Mouse (Mus musculus) lung, embryonic 16.5 days (tissue): ENCODE measurements around the gene Unc13c. TPM values are rescaled to one million over a fixed set of nuclear protein-coding genes. Genes with fewer than 3 reads are reported as not detected.

Experiments used
- ATAC-seq: fragments of 200-750 bp; cut with Nextera tagmentation; 2 replicates; pipeline ENCODE4 v1.8.0; 2017; ENCODE audit warnings: low read depth, mild to moderate bottlenecking, moderate library complexity
- H3K27ac ChIP-seq: fragments of 300-500 bp; sonication (generic); 2 replicates; pipeline ENCODE4 v1.5.1; 2014; ENCODE audit warnings: mild to moderate bottlenecking, control low read depth, low read length
- H3K27me3 ChIP-seq: fragments of 300-500 bp; sonication (generic); 2 replicates; pipeline ENCODE4 v1.6.1; 2014; ENCODE audit warnings: low read depth, low read length, mixed read lengths; ENCODE audit not compliant: control insufficient read depth, insufficient read depth
- H3K36me3 ChIP-seq: fragments of 300-500 bp; sonication (generic); 2 replicates; pipeline ENCODE4 v1.6.1; 2014; ENCODE audit warnings: low read length; ENCODE audit not compliant: control insufficient read depth, insufficient read depth
- H3K4me1 ChIP-seq: fragments of 300-500 bp; sonication (generic); replicated peaks from 2 replicates; pipeline ENCODE4 v1.6.1; 2014; ENCODE audit warnings: low read length, mixed read lengths; ENCODE audit not compliant: control insufficient read depth, insufficient read depth
- H3K4me2 ChIP-seq: fragments of 300-500 bp; sonication (generic); 2 replicates; pipeline ENCODE4 v1.6.1; 2014; ENCODE audit warnings: low read depth, low read length, control low read depth
- H3K4me3 ChIP-seq: fragments of 300-500 bp; sonication (generic); 2 replicates; pipeline ENCODE4 v1.5.1; 2014; ENCODE audit warnings: mild to moderate bottlenecking, low read length, control low read depth
- H3K9ac ChIP-seq: fragments of 300-500 bp; sonication (generic); 2 replicates; pipeline ENCODE4 v1.6.1; 2014; ENCODE audit warnings: low read length, control low read depth
- H3K9me3 ChIP-seq: fragments of 300-500 bp; sonication (generic); 2 replicates; pipeline ENCODE4 v1.6.1; 2016; ENCODE audit warnings: low read length; ENCODE audit not compliant: control insufficient read depth
- WGBS: fragments of 180-500 bp; shearing (Covaris S2); extraction: QIAGEN DNeasy Blood & Tissue Kit; methylation state at CpG from one replicate; pipeline ENCODE4 v1.1.7; 2014; 5-methylcytosine and 5-hydroxymethylcytosine counted together
- polyA plus RNA-seq: library from polyadenylated mRNA; unstranded; fragments of >200 nt; fragmentation: Nextera tagmentation; extraction: Ambion mirVana; gene quantifications from 2 replicates; pipeline ENCODE4 v1.2.1, GENCODE M21; 2015

Unc13c gene
- polyA plus RNA-seq, 1 experiment from 2014 or later: 0.18 TPM

DNA sequence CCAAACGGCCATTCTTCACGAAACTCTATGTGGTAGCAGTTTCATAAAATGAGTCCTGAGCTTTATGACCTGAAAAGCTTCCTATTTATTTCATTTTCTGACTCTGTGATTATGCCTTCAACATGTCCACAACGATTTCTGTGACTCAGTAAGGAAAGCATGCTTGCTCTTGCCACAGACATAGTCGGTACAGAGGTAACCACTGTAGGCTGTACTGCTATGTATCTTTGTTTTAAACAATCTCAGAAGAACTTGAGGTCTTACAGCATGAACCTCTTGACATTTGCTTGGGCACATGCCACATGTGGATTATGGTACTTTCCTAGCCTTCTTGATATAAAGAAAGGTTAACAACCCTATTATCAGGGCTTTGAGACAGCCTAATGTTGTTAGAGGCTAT, 162.1 kb downstream of the Unc13c start:
- Histone ChIP-seq H3K4me2 (no peak overlapping the region), H3K36me3 (no peaks in the 10 kb centered on the region), H3K4me1 (no peaks in the 10 kb centered on the region), H3K4me3 (no peak overlapping the region), H3K9me3 (no peaks in the 10 kb centered on the region), H3K27ac (no peak overlapping the region), H3K27me3 (no peaks in the 10 kb centered on the region), H3K9ac (no peak overlapping the region)
- no peak for ATAC-seq
- 73% methylated on average over 4 of the region's 4 CpGs for WGBS

DNA sequence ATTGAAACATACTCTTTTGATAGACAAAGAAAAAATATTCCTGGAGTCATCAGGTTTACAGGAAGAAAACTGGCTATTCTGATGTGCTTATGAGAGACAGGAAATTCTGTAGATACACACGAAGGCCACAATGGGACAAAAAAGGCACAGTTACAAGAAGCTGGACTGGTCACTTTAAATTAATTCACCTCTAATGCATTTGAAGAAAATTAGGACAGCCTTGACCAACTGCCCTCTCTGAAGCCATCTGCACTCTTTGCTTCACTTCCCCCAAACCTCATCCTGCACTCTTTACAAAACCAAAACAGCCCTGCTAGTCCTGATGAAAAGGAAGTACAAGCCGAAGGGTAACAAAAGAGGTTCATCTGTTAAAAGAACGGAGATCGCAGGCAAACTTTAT, 194.2 kb downstream of the Unc13c start:
- Histone ChIP-seq H3K4me2 (no peak overlapping the region), H3K4me1 (no peaks in the 10 kb centered on the region)
- 69% methylated on average over 4 of the region's 4 CpGs for WGBS

DNA sequence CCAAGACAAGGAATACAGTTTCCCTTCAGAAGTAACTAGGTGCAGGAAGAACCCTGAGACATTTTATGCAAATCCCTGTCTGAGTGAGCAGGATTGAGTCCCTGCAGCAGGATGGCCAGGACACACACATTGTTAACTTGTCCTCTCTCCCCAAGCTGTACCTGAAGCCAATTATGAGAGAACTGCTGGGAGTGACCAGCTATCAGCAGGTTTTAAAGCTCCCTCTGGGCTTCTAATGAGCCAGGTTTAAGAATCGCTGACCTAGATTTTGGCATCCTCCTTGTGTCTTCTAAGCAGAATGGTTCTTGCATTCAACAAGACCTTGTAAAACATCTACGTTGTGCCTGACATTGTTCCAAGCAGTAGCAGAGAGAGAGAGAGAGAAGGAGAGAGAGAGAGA, 213.6 kb downstream of the Unc13c start:
- Histone ChIP-seq H3K4me3 (no peak overlapping the region), H3K9ac (no peak overlapping the region), H3K4me2 (no peak overlapping the region), H3K27ac (no peak overlapping the region), H3K4me1 (no peaks in the 10 kb centered on the region), H3K9me3 (no peaks in the 10 kb centered on the region), H3K36me3 (no peaks in the 10 kb centered on the region), H3K27me3 (no peaks in the 10 kb centered on the region)
- no peak for ATAC-seq
- 74% methylated on average over 2 of the region's 2 CpGs for WGBS

More for the DNA sequence above, 194.2 kb downstream of the Unc13c start:
- Histone ChIP-seq H3K9me3 (no peaks in the 10 kb centered on the region), H3K27me3 (no peaks in the 10 kb centered on the region), H3K4me3 (no peak overlapping the region), H3K9ac (no peak overlapping the region), H3K36me3 (no peaks in the 10 kb centered on the region), H3K27ac (no peak overlapping the region)
- no peak for ATAC-seq

DNA sequence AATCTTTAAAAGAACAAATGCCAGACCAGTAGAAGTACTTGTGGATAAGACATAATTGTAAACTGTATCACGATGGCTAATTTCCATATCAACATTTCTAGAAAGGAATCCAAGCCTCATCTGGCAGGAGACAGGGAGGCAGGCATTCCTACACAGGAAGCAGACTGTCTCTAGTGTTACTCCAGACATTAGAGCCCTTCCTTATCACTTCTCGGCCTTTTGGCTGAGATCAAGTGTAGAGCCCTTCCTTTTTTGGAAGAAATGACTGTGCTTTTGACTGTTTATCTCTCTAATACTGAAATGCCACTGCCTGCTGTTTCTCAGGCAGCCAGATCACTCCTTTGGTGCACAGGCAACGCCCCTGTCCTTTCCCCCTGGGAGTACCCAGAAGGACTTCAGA, 215.3 kb downstream of the Unc13c start:
- H3K27ac ChIP-seq: no peak overlapping the region
- no peak overlapping the region for H3K4me3 ChIP-seq
- no peaks in the 10 kb centered on the region for H3K36me3 ChIP-seq
- H3K9me3 ChIP-seq: no peaks in the 10 kb centered on the region
- no peak overlapping the region for H3K4me2 ChIP-seq
- H3K27me3 ChIP-seq: no peaks in the 10 kb centered on the region
- H3K9ac ChIP-seq: no peak overlapping the region
- ATAC-seq: no peak
- WGBS: 22% methylated on average over 3 of the region's 3 CpGs
- no peaks in the 10 kb centered on the region for H3K4me1 ChIP-seq

DNA sequence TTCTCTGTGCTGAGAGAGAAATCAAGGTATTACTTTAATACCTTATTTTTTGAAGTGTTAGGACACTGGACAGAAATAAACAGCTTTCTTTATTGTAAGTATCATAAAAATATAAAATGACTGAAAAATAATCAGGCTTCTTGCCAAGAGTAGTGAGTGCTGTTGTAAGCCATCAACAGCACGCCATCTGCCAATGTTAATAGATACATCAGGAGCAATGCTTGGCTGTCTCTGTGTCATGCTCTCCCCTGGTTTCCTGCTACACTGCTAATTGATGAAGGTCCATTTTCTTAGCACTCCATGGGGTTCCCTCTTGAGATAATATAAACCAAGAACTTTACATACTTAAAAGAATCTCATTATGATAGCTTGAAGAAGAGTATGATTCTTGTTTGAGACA, 217.4 kb downstream of the Unc13c start:
- WGBS: 53% methylated on average over 1 of the region's 1 CpGs
- no peak overlapping the region for H3K27ac ChIP-seq

DNA sequence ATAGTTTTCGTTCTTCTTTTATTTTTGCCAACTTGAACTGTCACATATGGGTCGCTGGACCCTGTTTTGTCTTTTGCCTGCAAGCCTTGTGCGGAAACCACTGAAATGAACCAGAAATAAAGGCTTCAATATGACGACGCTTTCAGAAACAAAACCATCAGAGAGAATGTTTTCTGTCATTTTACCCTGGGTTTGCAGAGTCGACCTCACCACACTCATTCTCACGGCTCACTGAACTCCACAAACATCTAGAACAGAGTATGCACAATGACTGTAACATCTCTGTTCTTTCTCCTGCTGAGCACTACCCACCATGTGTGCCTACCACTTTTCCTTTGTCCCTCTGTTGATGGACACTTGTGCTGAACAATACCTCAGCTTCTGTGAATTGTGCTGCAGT, 234.3 kb downstream of the Unc13c start:
- no peak overlapping the region for H3K27ac ChIP-seq
- no peaks in the 10 kb centered on the region for H3K9me3 ChIP-seq
- ATAC-seq: no peak
- H3K27me3 ChIP-seq: no peaks in the 10 kb centered on the region
- no peaks in the 10 kb centered on the region for H3K36me3 ChIP-seq
- 80% methylated on average over 7 of the region's 7 CpGs for whole genome bisulfite sequencing
- no peak overlapping the region for H3K4me2 ChIP-seq
- no peak overlapping the region for H3K9ac ChIP-seq
- no peaks in the 10 kb centered on the region for H3K4me1 ChIP-seq
- no peak overlapping the region for H3K4me3 ChIP-seq

More for the DNA sequence above, 217.4 kb downstream of the Unc13c start:
- no peak for ATAC-seq
- Histone ChIP-seq H3K9ac (no peak overlapping the region), H3K27me3 (no peaks in the 10 kb centered on the region), H3K4me3 (no peak overlapping the region), H3K36me3 (no peaks in the 10 kb centered on the region), H3K9me3 (no peaks in the 10 kb centered on the region), H3K4me2 (no peak overlapping the region), H3K4me1 (no peaks in the 10 kb centered on the region)

DNA sequence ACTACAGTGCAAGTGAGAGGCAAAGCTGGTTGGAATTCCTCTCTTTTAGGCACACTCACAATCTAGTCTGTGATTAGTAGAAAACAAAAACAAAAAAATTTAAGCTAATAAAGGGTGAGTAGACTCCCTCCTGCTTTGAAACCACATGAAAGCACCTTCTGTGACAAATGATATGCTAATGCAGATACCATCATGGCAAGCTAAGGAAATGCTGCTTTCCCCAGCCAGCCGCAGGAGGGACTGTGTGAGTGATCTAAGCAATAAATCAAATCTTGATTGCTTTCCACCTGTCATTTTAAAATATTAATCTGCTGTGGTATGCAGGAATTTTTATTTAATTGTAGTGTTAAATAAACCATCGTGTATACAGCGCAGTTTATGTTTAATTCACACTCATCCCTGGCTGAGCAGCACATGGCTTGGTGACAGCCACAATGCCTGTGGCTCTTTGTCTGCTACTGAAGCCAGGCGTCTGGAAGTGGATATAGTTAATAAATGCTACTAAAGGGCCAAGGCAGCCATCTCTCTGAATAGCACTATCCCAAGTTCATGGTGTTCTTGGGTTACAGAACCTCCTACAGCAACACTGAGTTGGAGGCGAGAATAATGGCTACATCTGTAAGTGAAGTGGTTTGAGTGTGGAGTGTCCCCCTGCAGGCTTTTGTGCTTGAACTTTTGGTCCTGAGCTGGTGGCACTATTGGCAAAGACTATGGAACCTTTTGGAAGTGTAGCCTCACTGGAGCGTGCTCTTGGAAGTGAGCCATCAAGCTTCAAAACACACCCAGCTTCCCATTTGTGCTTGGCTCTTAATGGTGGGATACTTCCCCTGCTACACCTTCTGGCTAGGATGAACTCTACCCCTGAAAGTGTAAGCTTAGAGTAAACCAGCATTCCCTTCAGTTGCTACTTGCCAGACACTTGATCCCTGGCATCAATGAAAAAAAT, 242.8 kb downstream of the Unc13c start:
- Histone ChIP-seq H3K27ac (no peak overlapping the region), H3K4me2 (no peak overlapping the region), H3K9me3 (no peaks in the 10 kb centered on the region), H3K4me3 (no peak overlapping the region), H3K27me3 (no peaks in the 10 kb centered on the region), H3K9ac (no peak overlapping the region), H3K36me3 (no peaks in the 10 kb centered on the region), H3K4me1 (no peaks in the 10 kb centered on the region)
- 54% methylated on average over 6 of the region's 6 CpGs for WGBS
- ATAC-seq: no peak

DNA sequence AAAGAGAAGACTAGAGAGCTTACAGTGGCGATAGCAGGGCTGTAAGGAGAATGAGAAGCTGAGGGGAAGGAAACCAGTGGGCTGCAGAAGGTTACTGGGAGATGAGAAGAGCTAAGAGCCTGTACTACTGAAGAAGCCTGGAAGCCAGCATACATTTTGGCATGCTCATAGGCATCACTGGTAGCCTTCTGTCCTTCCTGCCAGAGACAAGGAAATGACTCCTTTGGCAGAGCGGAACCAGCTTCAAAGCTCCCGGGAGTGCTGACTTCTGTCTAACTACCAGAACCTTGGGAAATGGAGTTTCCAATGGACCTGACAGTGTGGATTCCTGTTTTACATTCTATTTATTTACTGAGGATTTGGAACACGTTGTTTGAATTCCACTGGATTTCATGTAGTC, 244.0 kb downstream of the Unc13c start:
- Histone ChIP-seq H3K9ac (no peak overlapping the region), H3K4me3 (no peak overlapping the region), H3K27ac (no peak overlapping the region), H3K4me1 (no peaks in the 10 kb centered on the region), H3K36me3 (no peaks in the 10 kb centered on the region), H3K4me2 (no peak overlapping the region), H3K9me3 (no peaks in the 10 kb centered on the region), H3K27me3 (no peaks in the 10 kb centered on the region)
- WGBS: 74% methylated on average over 4 of the region's 4 CpGs
- no peak for ATAC-seq

DNA sequence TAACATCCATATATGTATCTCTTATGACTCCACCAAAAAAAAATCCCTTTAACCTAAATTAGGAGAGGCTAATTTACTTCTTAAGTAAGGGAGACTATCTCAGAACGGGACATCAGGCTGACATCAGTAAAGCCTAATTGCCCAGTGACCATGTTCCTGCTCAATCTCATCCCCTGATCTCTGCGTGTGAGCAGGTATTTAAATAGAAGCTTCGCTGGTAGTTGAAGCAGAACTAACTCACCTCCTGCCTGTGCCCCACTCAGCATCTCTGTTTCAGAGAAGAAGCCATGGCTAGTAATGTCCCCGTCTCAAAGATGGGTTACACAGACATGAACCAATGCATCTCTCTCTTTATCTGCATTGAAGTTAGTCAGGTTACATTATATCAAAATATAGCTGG, 255.3 kb downstream of the Unc13c start:
- no peaks in the 10 kb centered on the region for H3K4me1 ChIP-seq
- WGBS: 62% methylated on average over 4 of the region's 4 CpGs
- no peak for ATAC-seq
- H3K4me2 ChIP-seq: no peak overlapping the region
- H3K4me3 ChIP-seq: no peak overlapping the region
- H3K36me3 ChIP-seq: no peaks in the 10 kb centered on the region
- H3K27ac ChIP-seq: no peak overlapping the region
- H3K9ac ChIP-seq: no peak overlapping the region
- no peaks in the 10 kb centered on the region for H3K27me3 ChIP-seq
- H3K9me3 ChIP-seq: no peaks in the 10 kb centered on the region
